Mouse (Mus musculus) cerebellum, adult 2 months (tissue): ENCODE measurements around the gene Mypop.

ENCODE experiments used
- CTCF ChIP-seq: fragments of 200-500 bp; IDR thresholded peaks from 2 replicates; pipeline ENCODE4 v1.5.1; 2011; ENCODE audit warnings: low read depth, mild to moderate bottlenecking, control low read depth, low read length, moderate library complexity, borderline replicate concordance; ENCODE audit not compliant: insufficient read depth
- POLR2A ChIP-seq: fragments of 200-500 bp; IDR thresholded peaks from 2 replicates; pipeline ENCODE4 v1.6.1; 2011; ENCODE audit warnings: low read length, control low read depth, borderline replicate concordance; ENCODE audit not compliant: insufficient read depth

GRCm38 (mm10) chr7:18949781-18950522, 41.1 kb upstream of the Mypop start:
- no peak for TF ChIP-seq CTCF
- no peak for TF ChIP-seq POLR2A
